Mouse (Mus musculus) frontal cortex, postnatal 25 days (tissue): ENCODE results near the gene Uchl1.
A peak's percentile ranks its signal among the peaks of the same experiment; 100 is the strongest.

ENCODE experiments used
- DNase-seq, 2 experiments: peaks; one replicate each; pipeline ENCODE4 v3.0.0; 2022; ENCODE audit warnings: low spot score in 2 of 2

Gene Uchl1

DNA sequence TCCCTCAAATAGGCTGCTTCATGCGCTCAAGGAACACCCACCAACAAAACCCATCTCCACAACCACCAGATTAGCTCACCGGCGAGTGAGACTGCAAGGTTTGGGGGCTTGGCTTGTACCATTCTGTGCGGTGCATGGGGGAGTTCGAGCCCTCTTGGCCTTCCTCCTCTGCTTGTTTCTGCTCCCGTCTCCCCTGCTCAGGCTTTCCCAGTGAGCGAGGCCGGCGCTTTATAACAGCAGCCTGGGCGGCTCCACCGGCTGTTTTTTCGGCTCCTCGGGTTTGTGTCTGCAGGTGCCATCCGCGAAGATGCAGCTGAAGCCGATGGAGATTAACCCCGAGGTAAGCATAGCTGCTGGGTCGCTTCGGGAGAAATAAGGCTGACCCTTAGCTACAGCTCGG is at the start of gene Uchl1:
TSS of gene Uchl1 (plus strand) at position 109 of the 400 bp plus-strand sequence.
- peak; percentile 90 to 92 for DNase-seq

DNA sequence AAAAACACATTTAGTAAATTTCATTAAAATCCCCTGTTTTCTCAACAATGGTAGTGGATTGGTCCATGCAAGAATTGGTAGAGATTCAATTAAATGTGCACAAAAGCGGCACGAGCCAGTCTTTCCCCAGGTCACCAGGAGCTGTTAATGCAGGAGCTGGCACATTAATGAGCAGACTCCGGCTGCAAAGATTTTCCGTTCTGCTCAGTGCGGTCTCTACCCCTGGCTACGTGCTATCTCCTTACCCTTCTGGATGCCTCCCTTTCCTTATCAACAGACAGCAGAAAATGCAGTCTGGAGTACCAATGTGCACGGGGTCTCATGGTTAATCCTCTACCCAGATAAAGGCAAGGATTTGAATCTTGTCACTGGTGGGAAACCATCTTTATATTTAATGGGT is 48.1 kb upstream of the Uchl1 start:
- DNase-seq = no peak

DNA sequence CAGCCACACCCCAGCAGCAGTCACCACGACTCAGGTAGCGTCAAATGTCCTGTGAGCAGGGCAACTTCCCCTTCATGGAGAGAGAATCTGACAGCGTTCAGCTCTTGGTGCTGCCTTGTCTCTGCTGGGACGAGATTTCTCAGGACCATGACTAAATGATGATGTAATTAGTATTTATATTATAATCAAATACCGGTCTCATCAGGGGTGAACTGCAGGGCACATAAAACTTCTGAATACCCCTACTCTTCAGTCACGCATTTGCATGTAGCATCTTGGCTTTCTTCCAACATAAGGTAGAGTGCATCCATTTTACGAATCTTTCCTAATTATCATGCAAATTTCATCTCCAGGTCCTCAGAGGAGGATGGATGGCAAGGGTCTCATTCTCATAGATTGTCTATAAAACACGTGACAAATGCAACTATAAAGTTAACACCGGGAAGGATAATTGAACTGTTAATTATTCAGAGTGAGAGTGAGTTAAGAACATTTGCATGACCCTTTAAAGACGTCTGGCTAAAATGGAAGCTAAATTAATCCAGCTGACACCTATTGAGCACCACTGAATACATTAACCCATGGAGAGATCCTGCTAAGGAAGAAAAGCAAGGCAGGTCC is 40.3 kb upstream of the Uchl1 start:
- no peak for DNase-seq

DNA sequence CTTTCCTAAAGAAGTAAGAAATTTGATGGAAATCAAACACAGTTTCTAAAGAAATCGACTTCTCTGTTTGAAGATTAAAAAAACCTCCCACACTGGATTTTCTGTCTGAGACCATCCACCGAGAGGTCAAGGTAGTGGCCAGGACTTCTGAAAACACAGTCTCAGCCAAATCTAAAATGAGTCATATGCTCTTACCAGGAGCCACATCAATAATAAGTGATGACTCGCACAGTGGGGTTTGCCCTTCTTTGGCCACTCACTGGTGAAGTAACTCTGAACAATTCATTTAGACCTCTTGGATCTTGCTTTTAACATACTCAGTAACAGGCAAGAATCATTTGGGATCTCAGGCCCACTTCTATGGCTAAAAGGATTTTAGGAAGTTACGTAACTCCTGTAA is 33.7 kb upstream of the Uchl1 start:
- no peak for DNase-seq

DNA sequence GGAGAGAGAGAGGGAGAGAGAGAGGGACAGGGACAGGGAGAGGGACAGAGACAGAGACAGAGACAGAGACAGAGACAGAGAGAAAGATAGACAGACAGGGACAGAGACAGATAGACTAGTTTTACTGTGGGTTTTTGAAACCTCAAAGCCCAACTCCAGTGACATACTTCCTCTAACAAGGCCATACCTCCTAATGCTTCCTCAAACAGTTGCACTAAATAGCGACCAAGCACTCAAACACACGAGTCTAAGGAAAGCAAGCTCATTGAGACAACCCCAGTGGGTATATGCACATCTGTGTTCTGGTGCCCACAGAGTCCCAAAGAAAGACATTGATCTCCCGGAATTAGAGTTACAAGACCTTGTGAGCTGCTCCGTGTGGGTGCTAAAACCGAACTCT is 32.6 kb upstream of the Uchl1 start:
- DNase-seq = no peak

DNA sequence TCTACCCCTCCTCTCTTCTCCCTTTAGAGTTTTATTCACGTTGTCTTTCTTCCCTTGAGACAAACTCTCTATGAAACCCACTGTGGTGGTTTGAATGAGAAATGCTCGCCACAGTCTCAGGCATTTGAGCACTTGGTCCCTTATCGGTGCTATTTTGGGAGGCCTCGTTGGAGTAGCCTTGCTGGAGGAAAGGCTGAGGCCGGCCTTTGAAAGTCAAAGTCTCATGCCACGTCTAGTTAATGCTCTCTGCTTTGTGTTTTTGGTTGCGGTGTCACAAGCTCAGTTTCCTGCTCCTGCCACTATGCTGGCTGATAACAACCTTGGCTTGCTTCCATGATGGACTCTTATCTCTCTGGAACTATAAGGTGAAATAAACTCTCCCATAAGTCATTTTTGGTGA is 28.4 kb upstream of the Uchl1 start:
- no peak for DNase-seq

DNA sequence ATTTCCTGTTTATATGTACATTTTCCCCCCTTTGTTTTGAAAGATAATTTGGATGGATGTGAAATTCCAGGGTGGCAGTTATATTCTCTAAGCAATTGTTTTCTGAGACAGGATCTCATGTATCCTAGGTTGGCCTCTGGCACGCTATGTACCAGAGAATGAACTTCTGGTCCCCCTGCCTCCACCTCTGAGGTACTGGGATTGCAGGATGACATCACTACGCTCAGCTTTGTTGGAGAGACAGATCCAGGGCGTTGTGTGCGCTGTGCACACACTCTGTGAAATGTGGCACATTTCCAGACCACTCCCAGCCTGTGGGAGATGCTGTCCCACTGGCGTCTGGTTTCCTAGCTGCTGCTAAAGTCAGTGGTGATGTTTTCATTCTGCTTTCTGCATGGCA is 21.7 kb upstream of the Uchl1 start:
- DNase-seq = no peak

DNA sequence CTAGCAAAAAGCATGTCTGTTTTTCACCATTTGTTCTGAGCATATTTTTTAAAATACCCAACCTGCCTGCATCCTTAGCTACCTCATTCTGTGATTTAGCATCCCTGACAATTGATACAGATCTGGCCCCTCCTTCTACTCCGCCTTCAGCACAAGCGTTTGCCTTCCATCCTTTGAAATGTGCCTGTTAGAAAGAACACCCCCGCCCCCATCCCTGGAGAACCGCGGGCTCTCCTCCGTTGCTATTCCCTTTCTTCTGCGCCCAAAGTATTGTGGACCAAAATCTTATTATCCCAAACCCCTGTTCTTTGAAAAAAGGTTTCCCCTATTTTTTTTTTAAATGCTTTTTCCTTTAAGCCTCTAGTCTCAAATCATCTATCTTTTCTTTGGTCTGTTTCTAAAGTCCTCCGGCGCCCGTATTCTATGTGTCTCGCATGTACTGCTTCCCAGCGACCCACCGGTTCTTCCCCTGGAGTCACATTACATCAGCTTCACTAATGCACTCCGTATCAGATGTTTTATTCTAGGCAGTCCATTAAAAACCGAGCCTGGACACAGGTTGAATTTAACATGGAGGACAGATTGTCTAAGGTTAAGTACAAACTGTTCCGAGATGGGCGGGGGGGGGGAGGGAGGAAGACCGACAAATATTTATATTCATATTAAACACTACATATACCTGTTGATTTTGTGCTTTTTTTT is 551 bp upstream of the Uchl1 start:
- no peak for DNase-seq

DNA sequence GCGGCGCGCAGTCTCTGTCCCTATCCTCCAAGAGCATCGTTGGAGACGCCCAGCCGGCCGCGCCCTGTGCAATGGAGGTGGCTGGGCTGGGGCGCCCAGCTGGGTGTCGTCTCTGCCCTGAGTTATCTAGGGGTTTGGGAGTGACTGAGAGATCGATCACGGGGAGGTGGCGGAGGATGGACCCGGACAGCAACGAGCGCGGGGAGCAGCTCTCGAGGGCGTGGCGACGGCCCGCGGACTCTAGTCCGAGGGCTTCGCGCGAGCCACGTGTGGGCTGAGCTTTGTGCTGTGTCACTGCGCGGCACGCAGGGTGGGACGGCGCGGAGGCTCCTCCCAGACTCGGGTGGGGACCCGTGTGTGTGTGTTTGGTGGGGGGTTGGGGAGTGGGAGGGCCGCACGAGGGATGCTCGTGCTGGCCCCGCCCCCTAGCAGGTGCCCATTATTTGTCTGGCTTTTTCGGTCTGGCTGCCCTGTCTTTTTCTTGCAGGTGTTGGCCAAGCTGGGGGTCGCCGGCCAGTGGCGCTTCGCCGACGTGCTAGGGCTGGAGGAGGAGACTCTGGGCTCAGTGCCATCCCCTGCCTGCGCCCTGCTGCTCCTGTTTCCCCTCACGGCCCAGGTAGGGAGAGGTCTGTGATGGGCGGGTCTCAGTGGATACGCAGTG is 696 bp downstream of the Uchl1 start:
- peak; percentile 49 to 57 for DNase-seq

DNA sequence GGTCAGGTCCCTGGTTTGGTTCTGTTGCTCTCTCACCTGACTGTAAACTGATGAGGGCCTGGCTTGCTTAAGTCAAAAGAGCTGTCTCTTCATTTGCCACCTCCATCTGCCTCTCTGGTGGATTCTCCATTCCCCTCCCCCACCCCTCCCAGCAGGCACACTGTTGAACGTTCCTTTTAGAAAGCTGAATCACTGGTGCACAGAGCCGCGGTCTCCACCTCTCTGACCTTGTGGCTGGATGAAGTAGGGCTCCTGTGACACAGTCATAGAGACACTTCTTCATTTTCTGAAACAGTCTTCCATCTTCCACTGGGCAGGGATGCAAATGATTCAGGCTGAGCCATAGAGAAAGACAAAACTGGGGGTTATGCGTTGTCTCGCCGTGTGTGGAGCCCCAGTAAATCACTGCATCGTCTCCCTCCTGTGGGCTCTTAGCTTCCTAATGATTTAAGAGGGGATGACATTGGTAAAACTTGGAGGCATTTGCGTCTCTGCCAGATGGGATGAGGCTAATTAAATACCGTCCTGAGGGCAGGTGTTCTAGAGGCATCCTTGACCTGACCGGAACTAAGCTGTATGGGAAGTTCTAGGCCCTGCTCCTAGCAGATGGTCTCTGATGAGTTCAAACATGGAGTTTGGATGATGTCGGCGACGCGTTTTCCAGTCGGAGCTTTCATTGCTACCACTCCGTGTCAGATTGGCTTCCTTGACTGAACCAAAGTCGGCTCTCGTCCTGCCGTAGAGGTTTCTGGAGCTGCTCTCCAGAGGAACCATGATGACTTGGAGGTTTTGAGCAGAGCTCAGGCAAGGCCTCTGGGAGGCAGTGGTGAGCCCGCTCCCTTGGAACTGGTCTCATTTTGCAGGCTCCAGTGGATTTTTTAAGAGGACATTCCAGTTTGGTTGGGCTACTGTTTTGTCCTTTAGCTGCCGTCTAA is 1.8 kb downstream of the Uchl1 start:
- no peak for DNase-seq

DNA sequence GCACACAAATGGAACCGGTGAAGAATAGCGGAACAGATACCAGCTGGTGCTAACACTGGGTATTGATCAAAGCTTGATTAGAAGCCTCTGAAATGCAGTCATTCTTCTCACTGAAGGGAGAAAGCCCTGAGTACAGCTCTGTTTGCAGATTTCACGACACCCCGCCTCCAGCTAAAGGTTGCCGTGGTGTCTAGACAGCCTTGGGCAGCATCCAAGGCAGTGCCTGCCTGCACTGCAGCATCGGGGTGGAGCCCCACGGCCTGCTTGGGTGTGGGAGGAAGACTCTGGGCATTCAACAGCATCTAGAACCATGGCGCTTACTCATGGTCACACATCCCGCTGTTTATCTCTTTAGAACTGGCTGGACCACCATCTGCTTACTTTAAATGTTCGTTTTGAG is 3.3 kb downstream of the Uchl1 start:
- peak; percentile 31 to 51 for DNase-seq

DNA sequence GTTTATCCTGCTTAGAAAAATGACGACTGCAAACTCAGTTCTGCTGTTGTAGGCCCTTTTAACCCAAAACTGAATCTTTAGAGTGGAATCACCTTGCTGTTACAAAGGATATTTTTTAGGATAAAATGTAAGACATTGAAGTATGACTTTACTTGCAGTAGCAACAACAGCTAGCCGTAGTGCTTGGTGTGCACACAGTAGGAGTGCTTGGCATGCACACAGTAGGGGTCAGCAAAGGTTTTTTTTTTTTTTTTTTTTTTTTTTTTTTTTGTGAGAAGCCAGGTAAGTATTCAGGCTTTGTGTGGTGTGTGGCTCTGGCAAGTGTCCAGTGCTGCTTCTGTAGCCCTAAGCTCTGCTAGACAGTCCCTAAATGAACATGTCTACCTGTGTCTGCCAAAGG is 10.0 kb downstream of the Uchl1 start:
- no peak for DNase-seq

DNA sequence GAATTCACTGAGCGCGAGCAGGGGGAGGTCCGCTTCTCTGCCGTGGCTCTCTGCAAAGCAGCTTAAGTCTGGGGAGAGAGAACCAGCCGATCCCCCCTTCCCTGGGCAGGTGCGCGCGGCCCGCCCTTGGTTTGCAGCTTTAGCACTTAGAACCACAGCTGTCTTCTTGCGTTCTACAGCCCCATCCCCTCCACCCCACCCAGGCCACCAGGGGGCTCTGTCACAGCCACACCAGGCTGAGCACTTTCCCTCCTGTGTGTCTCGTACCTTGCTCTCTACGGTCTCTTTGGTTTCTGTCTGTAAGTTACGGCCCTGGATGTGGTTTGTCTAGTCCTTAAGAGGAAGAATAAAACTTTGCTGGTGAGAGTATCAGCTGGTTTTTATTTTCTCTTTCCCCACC is 11.0 kb downstream of the Uchl1 start:
- DNase-seq = no peak

DNA sequence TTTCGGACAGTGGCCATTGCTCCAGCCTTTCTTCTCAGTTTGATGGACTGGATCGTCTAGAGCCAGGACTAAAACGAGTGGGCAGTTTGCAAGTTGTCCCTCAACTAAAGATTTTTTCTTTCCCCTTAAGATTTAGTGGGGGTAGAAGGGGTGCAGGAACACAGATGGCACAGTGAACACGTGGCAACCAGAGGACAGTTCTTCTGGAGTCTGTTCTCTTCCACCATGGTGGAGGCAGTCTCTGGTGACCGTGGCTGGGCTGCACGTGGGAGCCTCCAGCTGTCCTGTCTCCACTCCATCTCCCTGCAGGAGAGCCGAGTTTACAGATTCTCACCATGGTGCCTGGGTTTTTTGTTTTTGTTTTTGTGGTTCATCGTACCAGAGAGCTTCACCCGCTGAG is 11.8 kb downstream of the Uchl1 start:
- no peak for DNase-seq

DNA sequence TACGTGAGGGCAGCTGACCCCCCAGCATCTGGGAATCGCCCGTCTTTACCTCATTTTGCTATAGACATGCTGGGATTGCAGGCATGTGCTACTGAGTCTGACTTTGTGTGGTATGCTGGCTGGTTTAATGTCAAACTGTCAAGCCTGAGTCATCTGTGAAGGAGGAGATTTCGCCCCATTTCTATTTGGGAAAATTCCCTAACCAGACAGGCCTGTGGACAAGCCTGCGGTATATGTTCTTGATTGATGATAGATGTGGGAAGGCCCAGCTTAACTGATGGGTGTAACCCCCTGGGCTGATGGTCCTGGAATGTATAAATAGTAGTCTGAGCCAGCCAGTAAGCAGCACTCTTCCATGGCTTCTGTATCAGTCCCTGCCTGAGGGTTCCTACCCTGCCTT is 12.4 kb downstream of the Uchl1 start:
- DNase-seq = no peak

DNA sequence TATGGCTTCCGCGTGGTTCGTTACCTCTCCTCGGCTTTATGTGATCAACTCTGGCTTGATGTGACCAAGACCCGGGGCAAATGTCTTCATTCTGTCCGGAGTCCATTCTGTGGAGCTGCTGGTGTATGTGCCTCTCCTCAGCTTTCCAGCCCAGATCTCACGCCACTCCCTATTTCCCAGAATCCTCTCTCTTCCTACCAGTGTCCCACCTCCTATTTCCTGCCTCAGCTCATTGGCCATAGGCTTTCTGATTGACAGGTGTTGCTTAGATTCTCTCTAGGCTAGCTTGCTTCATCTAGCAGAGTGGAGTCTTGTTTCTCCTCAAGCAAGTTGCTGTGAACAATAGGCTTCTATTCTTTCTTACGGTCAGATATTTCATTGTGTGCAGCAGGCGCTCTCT is 13.9 kb downstream of the Uchl1 start:
- no peak for DNase-seq

DNA sequence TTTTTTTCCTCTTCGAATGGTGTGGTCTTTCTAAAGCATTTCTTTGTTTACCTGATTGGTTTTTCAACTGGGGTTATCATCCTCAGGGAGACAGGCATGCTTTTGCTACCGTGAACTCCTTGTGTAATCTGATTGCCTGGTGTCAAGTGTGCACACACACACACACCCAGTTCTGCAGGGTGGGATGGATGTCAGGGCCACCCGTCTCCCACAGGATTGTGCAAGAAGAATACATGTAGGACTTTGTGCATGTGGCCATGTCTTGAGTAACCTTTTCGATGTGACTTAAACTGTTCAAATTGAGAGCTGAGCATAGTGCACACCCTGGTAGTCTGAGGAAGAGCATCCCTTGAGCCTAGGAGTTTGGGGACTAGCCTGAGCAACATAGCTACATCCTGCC is 17.3 kb downstream of the Uchl1 start:
- no peak for DNase-seq

DNA sequence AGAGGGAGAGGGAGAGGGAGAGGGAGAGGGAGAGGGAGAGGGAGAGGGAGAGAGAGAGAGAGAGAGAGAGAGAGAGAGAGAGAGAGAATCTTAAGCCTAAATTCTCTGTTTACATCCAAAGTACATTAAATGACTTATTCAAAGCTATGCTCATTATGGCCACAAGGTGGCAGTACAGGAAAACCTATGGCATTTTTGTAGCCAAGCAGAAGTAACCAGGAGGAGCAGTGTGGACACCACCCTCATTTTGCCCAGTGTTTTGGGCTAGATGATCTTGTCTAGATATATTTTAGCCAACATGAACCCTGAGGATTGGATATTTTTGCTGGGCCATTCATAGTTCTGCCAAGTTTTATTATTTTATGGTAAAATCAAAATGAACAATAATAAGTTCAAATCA is 21.2 kb downstream of the Uchl1 start:
- no peak for DNase-seq

DNA sequence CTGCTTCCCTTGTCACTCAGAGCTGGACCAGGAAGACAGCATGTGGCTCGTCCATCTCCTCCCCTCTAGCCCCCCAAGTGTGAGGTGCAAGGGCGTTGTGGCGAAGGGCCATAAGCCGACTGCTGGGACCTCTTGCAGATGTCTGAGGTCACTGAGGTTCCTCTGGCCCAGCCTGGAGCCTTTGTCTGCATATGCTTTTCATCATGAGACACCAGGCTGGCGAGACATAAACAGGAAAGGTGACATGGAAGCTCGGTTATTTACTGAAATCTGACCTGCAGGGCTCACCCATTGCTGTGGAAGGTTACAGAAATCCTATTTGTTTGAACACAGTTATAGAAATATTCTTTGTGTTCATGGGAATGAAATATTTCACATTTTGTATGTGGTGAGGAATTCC is 24.0 kb downstream of the Uchl1 start:
- no peak for DNase-seq

DNA sequence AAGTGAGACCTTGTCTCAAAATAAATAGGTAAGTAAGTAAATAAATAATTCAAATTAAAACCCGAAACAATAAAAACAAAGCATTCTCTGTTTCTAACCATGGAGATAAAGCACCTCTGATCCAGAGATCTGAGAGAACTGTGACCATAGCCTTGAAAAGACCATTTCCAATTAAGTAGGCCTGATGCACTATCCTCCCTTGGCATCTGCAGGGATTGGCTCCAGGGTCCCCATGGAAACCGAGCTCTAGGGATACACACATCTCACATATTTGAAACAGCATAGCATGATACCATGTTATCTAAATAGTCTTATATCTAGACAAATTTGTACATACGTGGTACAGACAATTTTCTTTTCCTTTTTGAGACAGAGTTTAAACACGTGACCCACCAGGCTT is 26.1 kb downstream of the Uchl1 start:
- no peak for DNase-seq

DNA sequence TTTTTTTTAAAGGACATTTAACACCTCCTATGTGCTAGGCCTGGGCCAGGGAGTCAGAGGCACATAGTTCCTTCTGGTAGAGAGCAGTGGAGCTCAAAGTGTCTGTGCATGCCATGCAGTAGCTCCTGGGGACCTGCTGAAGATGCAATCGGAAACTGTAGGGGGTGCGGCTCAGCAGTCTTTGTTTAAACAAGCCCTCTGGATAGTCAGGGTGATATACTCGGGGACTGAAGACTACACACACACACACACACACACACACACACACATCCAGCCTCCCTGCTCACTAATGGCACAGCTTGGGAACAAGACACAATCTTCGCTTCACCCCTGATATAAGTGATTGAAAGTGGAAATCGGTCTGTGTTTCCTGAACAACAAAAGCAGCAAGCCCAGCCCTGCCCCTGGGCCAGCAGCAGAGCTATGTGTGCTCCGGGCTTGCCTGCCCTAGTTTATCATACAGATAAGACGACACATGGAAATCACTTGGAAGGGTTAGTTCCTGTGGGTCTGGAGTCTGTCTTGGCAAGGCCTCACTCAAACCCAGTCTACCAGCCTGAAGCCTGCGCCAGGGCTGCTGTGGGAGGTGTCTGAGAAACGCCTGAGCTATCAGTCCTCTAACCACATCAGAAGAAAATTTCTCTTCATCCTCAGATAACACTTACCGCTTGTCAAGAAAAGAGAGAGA is 27.6 kb downstream of the Uchl1 start:
- no peak for DNase-seq

DNA sequence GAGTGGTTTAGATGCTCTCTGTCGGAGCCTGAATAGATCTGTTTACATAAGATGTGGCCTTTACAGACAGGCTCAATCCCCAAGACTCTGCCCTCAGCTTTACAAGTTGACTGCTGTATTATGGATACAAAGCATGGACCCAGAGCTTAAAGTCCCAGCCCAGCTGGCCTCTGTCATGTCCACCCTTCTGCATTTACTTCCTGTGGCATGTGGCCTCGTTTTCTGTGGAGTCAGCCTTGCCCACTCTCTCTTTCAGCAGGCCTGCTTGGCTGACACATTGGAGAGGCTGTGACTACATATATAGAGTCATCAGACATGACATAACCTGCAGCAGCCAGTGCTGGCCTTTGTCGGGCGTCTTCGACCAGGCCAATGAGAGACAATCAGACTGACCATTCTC is 32.0 kb downstream of the Uchl1 start:
- DNase-seq = no peak
